Mouse (Mus musculus): Measurements from ENCODE around the gene Prpf4. TPM values are rescaled to one million over a fixed set of nuclear protein-coding genes. Genes with fewer than 3 reads are reported as not detected.

Prpf4 gene
- polyA plus RNA-seq, 1 experiment from 2014 or later: 15.3 TPM

DNA sequence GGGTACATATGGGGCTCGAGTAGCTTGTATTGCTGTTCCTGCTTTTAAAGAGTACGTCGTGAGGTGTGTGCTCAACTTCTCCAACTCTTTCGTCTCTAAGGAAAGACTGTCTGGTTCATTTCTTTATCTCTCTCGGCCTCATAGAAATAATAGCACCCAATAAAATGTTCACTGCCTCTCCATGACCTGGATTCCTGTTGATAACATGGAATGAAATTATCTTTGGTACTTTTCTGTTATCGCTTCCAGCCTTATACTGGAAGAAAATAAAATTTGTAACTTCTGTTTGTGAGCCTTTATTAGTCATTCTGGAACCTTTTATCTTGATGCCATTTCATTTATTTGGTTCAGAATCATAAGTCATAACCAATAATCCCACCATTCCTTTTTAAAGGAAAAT lies 25.4 kb upstream of the Prpf4 start:
- peaks cover 2% of the 10 kb centered on the region; the same call in 1 of the 2 replicates for H3K36me3 ChIP-seq (ENCODE audit: control insufficient read depth, insufficient read depth, low read length)
- no peak overlapping the region for H3K4me2 ChIP-seq (ENCODE audit: low read depth, low read length)
- H3K9ac ChIP-seq (replicated peaks; ENCODE audit: low read depth, low read length): no peak overlapping the region
- H3K9me3 ChIP-seq (ENCODE audit: control insufficient read depth, low read length): no peaks in the 10 kb centered on the region
- H3K4me3 ChIP-seq (ENCODE audit: low read depth, low read length): no peak overlapping the region
- 95% methylated on average over 6 of the region's 6 CpGs for WGBS
- H3K27me3 ChIP-seq (ENCODE audit: control insufficient read depth, insufficient read depth, low read length): no peaks in the 10 kb centered on the region
- no peak overlapping the region for H3K27ac ChIP-seq (ENCODE audit: low read depth, low read length)
- ATAC-seq (ENCODE audit: low read depth): no peak
- H3K4me1 ChIP-seq (ENCODE audit: control insufficient read depth, insufficient read depth, low read length): no peaks in the 10 kb centered on the region

DNA sequence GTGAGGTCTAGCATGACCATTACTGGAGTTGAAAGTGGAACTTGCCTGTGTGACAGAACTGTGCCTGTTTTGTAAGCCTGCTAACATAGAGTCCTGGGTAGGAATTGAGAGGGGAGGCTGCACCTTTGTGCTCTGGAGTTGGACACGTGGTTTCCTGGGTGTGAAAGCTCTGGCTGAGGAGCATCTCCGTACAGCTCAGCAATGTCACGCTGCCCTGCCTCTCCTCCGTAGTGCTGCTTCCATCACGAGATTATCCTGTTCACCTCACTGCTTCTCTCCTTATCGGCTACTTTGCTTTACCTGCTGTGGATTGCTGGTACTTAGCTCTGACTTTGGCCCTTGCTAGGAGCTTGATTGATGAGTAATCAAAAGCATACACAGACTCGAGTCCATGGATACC lies 24.8 kb upstream of the Prpf4 start:
- 91% methylated on average over 7 of the region's 7 CpGs for WGBS
- no peak overlapping the region for H3K27ac ChIP-seq (ENCODE audit: low read depth, low read length)
- H3K4me2 ChIP-seq (ENCODE audit: low read depth, low read length): no peak overlapping the region
- H3K9ac ChIP-seq (replicated peaks; ENCODE audit: low read depth, low read length): no peak overlapping the region
- H3K9me3 ChIP-seq (ENCODE audit: control insufficient read depth, low read length): no peaks in the 10 kb centered on the region
- no peaks in the 10 kb centered on the region for H3K4me1 ChIP-seq (ENCODE audit: control insufficient read depth, insufficient read depth, low read length)
- H3K4me3 ChIP-seq (ENCODE audit: low read depth, low read length): no peak overlapping the region
- ATAC-seq (ENCODE audit: low read depth): no peak
- no peaks in the 10 kb centered on the region for H3K27me3 ChIP-seq (ENCODE audit: control insufficient read depth, insufficient read depth, low read length)
- peaks cover 7% of the 10 kb centered on the region; the same call in 1 of the 2 replicates for H3K36me3 ChIP-seq (ENCODE audit: control insufficient read depth, insufficient read depth, low read length)

DNA sequence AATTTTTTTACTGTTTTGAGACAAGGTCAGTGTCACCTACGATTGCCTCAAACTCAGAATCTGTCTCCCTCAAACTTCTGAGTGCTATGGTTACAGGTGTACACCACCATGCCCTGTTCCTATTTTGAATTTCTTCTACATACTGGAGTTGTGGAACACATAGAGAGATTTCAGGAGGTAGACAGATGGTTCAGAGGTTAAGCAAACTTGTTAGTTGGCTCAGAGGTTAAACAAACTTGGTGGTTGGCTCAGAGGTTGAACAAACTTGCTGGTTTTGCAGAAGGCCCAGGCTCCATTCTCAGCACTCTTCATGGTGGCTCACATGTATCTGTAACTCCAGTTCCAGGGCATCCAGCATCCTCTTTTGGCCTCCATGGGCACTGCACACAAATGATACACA lies 24.4 kb upstream of the Prpf4 start:
- Histone ChIP-seq H3K4me3 (ENCODE audit: low read depth, low read length) (no peak overlapping the region), H3K36me3 (ENCODE audit: control insufficient read depth, insufficient read depth, low read length) (peaks cover 7% of the 10 kb centered on the region; the same call in 1 of the 2 replicates), H3K4me2 (ENCODE audit: low read depth, low read length) (no peak overlapping the region), H3K27me3 (ENCODE audit: control insufficient read depth, insufficient read depth, low read length) (no peaks in the 10 kb centered on the region), H3K9ac (replicated peaks; ENCODE audit: low read depth, low read length) (no peak overlapping the region), H3K4me1 (ENCODE audit: control insufficient read depth, insufficient read depth, low read length) (no peaks in the 10 kb centered on the region), H3K9me3 (ENCODE audit: control insufficient read depth, low read length) (no peaks in the 10 kb centered on the region), H3K27ac (ENCODE audit: low read depth, low read length) (no peak overlapping the region)
- 95% methylated on average over 1 of the region's 1 CpGs for WGBS
- no peak for ATAC-seq (ENCODE audit: low read depth)

DNA sequence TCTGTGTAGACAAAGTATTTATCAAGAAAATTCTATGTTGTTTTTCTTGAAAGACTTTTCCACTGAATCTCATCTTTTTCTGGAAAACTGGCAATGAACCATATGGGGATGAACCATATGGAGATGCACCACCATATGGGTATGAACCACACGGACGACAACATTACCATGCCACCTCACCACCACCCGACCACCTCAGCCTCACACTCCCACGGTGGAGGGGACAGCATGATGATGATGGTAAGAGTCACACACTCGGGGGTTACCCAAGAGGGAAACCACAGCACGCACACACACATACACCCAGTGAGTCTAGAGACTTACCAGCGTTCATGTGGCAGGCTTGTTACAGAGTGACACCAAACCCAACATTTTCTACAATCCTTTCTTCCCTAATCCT lies 23.2 kb upstream of the Prpf4 start:
- H3K36me3 ChIP-seq (ENCODE audit: control insufficient read depth, insufficient read depth, low read length): peaks cover 11% of the 10 kb centered on the region; the same call in 1 of the 2 replicates
- no peak overlapping the region for H3K9ac ChIP-seq (replicated peaks; ENCODE audit: low read depth, low read length)
- H3K4me1 ChIP-seq (ENCODE audit: control insufficient read depth, insufficient read depth, low read length): no peaks in the 10 kb centered on the region
- H3K9me3 ChIP-seq (ENCODE audit: control insufficient read depth, low read length): no peaks in the 10 kb centered on the region
- H3K27ac ChIP-seq (ENCODE audit: low read depth, low read length): no peak overlapping the region
- H3K4me3 ChIP-seq (ENCODE audit: low read depth, low read length): no peak overlapping the region
- 93% methylated on average over 7 of the region's 7 CpGs for WGBS
- ATAC-seq (ENCODE audit: low read depth): no peak
- H3K4me2 ChIP-seq (ENCODE audit: low read depth, low read length): no peak overlapping the region
- H3K27me3 ChIP-seq (ENCODE audit: control insufficient read depth, insufficient read depth, low read length): no peaks in the 10 kb centered on the region

DNA sequence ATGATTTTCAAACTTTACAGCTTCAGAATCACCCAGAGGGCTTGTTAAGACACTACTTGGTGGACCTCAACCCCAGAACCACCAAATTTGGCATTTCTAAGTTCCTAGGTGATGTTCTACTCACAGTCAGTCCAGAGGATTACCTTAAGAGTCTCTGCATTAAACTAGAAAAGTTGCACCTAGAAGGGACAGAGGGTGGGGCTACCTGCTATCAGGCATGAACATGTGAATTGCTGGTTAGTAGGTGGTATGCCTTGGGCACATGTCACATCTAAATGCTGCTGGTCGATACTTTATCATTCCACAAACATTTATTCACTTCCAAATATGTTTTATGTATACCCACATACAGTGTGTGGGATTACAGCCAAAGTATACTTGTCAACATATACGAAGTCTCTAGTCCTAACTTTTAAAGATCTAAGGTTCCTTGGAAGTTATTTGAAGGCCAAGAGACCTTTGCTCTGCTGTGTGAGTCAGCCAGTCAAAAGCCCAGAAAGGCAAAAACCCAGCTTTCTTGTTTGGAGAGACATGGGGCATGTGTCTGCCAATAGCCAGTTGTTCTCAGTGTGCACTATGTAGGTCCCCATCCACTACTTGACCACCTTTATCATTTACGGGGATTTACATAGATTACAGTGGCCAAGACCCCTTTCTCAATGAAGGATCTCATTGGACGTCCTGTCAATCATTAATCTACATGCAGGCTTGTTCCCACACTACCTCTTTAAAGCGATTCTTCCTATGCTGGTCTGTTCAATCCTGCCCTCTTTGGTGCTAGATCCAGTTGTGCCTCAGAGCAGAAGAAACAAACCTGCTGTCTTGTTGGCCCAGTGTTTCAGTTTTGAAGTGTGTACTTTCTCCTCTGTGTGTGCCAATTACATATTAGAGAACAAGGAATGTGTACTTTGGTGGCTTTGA lies 18.7 kb upstream of the Prpf4 start:
- Histone ChIP-seq H3K9me3 (ENCODE audit: control insufficient read depth, low read length) (no peaks in the 10 kb centered on the region), H3K9ac (replicated peaks; ENCODE audit: low read depth, low read length) (no peak overlapping the region), H3K4me1 (ENCODE audit: control insufficient read depth, insufficient read depth, low read length) (no peaks in the 10 kb centered on the region), H3K27me3 (ENCODE audit: control insufficient read depth, insufficient read depth, low read length) (no peaks in the 10 kb centered on the region), H3K4me2 (ENCODE audit: low read depth, low read length) (no peak overlapping the region), H3K36me3 (ENCODE audit: control insufficient read depth, insufficient read depth, low read length) (peaks cover 17% of the 10 kb centered on the region), H3K4me3 (ENCODE audit: low read depth, low read length) (no peak overlapping the region), H3K27ac (ENCODE audit: low read depth, low read length) (no peak overlapping the region)
- ATAC-seq (ENCODE audit: low read depth): no peak
- 94% methylated on average over 5 of the region's 5 CpGs for WGBS

DNA sequence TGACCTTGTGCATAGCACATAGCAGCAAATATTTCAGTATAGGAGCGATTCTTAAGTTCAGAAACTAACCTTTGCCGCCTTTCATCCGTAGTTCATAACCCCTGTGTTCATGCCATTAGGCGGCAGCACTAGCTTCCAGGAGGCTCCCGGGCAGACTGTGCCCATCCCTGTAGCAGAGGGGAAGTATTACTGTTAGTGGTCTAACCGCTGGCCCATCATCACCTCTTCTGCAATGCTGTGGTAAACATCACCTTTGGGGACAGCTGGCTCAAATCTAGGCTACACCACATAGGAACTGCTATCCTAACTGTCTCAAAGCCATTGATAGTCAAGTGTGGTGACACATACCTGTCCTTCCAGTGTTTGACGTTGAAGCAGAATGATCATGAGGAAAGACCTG lies 16.7 kb upstream of the Prpf4 start:
- Histone ChIP-seq H3K4me2 (ENCODE audit: low read depth, low read length) (no peak overlapping the region), H3K4me3 (ENCODE audit: low read depth, low read length) (no peak overlapping the region), H3K9ac (replicated peaks; ENCODE audit: low read depth, low read length) (no peak overlapping the region), H3K27me3 (ENCODE audit: control insufficient read depth, insufficient read depth, low read length) (no peaks in the 10 kb centered on the region), H3K4me1 (ENCODE audit: control insufficient read depth, insufficient read depth, low read length) (no peaks in the 10 kb centered on the region), H3K36me3 (ENCODE audit: control insufficient read depth, insufficient read depth, low read length) (peaks cover 30% of the 10 kb centered on the region), H3K27ac (ENCODE audit: low read depth, low read length) (no peak overlapping the region), H3K9me3 (ENCODE audit: control insufficient read depth, low read length) (no peaks in the 10 kb centered on the region)
- WGBS: 91% methylated on average over 7 of the region's 7 CpGs
- no peak for ATAC-seq (ENCODE audit: low read depth)

DNA sequence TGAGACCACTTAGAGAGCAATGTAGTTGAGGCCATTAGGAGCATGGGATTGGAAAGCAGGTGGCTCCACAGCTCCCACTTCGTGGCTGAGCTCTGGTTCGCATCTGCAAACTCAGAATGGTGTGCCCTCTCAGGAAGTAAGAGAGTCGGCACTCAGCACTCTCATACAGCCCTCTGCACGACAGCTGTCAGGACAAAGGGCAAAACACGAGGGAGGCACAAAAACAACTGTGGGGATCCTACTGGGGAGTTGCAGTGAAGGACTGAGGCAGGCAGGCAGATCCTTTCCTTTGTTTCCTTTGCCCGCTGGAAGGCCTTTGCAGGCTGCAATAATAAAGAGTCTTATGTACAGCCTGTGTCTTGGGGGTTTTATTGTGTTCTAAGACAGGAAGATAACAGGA lies 15.1 kb upstream of the Prpf4 start:
- Histone ChIP-seq H3K4me3 (ENCODE audit: low read depth, low read length) (no peak overlapping the region), H3K4me2 (ENCODE audit: low read depth, low read length) (no peak overlapping the region), H3K27ac (ENCODE audit: low read depth, low read length) (no peak overlapping the region), H3K9me3 (ENCODE audit: control insufficient read depth, low read length) (no peaks in the 10 kb centered on the region), H3K27me3 (ENCODE audit: control insufficient read depth, insufficient read depth, low read length) (no peaks in the 10 kb centered on the region), H3K4me1 (ENCODE audit: control insufficient read depth, insufficient read depth, low read length) (no peaks in the 10 kb centered on the region), H3K9ac (replicated peaks; ENCODE audit: low read depth, low read length) (no peak overlapping the region), H3K36me3 (ENCODE audit: control insufficient read depth, insufficient read depth, low read length) (peaks cover 30% of the 10 kb centered on the region)
- 0 out of 2 replicates have a peak, but pooled peaks have one; percentile 44 for ATAC-seq (ENCODE audit: low read depth)
- 10% methylated on average over 6 of the region's 6 CpGs for WGBS

DNA sequence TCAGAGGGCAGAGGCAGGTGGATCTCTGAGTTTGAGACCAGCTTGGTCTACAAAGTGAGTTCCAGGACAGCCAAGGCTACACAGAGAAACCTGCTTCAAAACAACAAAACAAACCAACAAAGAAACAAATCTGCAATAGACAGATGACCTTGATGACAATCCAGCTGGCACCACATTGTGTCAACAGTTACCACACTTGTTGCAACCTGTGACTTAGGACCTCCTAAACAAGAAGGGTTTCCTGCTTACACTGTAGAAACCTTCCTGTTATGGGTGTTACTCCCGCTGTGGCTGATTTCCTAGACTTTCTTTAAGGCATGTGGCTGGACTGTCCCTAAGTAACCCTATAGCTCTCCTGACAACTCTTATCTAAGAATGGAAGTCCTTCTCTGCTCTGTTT lies 12.8 kb upstream of the Prpf4 start:
- Histone ChIP-seq H3K4me3 (ENCODE audit: low read depth, low read length) (no peak overlapping the region), H3K4me2 (ENCODE audit: low read depth, low read length) (no peak overlapping the region), H3K27me3 (ENCODE audit: control insufficient read depth, insufficient read depth, low read length) (no peaks in the 10 kb centered on the region), H3K9me3 (ENCODE audit: control insufficient read depth, low read length) (no peaks in the 10 kb centered on the region), H3K36me3 (ENCODE audit: control insufficient read depth, insufficient read depth, low read length) (peaks cover 41% of the 10 kb centered on the region), H3K27ac (ENCODE audit: low read depth, low read length) (no peak overlapping the region), H3K9ac (replicated peaks; ENCODE audit: low read depth, low read length) (no peak overlapping the region), H3K4me1 (ENCODE audit: control insufficient read depth, insufficient read depth, low read length) (no peaks in the 10 kb centered on the region)
- 91% methylated on average over 1 of the region's 1 CpGs for WGBS
- ATAC-seq (ENCODE audit: low read depth): no peak

DNA sequence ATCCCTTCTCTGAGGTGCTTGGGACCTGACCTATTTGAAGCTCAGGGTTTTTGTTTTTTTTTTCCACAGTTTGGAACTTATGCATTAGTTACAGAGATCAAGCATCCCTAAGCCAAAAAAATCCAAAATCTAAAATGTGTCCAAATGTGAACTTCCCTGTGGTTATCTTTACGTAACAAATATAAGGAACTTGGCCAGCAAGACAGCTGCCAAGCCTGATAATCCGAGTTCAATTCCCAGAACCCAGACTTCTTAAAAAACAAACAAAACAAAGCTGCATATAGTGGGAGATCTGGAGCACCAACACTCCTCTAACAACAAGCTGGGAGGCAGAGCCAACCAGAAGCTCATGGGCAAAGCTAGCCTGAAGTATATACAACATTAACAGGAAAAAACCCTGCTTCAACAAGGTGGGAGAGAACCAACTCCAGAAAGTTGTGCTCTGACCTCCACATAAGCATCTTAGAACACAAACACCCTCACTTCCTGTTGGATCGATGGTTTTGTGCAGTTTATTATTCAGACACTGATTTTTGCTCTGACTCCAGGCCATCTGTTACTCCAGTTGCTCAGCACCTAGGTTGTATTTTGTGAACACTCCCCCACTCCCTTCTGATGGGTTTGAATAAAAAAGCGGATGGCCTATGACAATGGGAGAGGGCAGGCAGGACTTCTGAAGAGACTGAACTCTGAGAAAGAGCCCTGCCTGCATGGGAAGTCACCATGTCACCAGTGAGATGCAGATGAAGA lies 10.8 kb upstream of the Prpf4 start:
- no peaks in the 10 kb centered on the region for H3K27me3 ChIP-seq (ENCODE audit: control insufficient read depth, insufficient read depth, low read length)
- H3K4me3 ChIP-seq (ENCODE audit: low read depth, low read length): no peak overlapping the region
- no peaks in the 10 kb centered on the region for H3K9me3 ChIP-seq (ENCODE audit: control insufficient read depth, low read length)
- WGBS: 89% methylated on average over 4 of the region's 4 CpGs
- no peak overlapping the region for H3K9ac ChIP-seq (replicated peaks; ENCODE audit: low read depth, low read length)
- H3K36me3 ChIP-seq (ENCODE audit: control insufficient read depth, insufficient read depth, low read length): peaks cover 46% of the 10 kb centered on the region
- no peaks in the 10 kb centered on the region for H3K4me1 ChIP-seq (ENCODE audit: control insufficient read depth, insufficient read depth, low read length)
- no peak for ATAC-seq (ENCODE audit: low read depth)
- H3K4me2 ChIP-seq (ENCODE audit: low read depth, low read length): no peak overlapping the region
- H3K27ac ChIP-seq (ENCODE audit: low read depth, low read length): no peak overlapping the region

All from neural tube, embryonic 14.5 days (tissue).